Comparison of ENCODE assay signal across 8 mouse cellular contexts in the genomic region with DNA sequence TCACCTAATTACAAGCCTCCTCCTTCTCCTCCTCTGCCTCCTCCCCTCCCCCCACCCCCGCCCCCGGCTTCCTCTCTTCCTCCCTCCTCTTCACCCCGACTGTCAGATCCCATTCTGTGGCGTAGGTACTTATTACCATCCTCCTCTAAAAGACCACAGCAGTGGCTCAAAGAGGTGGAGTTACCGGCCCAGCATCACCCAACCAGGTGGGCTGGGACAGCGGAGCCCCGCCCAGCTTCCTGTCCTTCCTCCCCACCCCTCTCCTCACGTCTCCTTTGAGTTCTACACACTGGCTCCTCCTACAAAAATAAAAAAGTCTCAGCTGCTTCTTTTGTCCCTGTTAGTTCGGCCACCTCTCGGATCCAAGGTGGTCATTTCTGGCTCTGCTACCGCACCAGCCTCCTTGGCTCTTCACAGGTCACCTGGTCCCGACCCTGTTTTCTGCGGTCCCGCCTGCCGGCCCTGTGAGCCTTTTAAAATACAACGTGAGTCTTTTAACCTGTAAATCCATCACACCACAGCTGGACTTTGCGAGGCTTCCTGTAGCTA. TPM values are rescaled to one million over a fixed set of nuclear protein-coding genes. Genes with fewer than 3 reads are reported as not detected.
DNase-seq lines count a peak whose midpoint lies in the region; ATAC-seq and TF ChIP-seq lines count a peak whose summit lies in the region.

No protein-coding gene starts in this region.

- peak overlapping the region; percentile 48 for H3K4me2 ChIP-seq in hindbrain, embryonic 16.5 days (ENCODE audit: low read length)
- peak overlapping the region; percentile 51 for H3K4me2 ChIP-seq in liver, embryonic 13.5 days

- 7% methylated on average over 17 of the region's 17 CpGs for WGBS in hindbrain, embryonic 16.5 days
- 8% methylated on average over 17 of the region's 17 CpGs for WGBS in liver, embryonic 13.5 days (ENCODE audit: insufficient replicate concordance)

- ATAC-seq in hindbrain, embryonic 16.5 days: peak; percentile 60
- no peak; the same call in 1 of the 2 replicates for ATAC-seq in liver, embryonic 13.5 days (ENCODE audit: low read depth)
- no peak for ATAC-seq in erythroblast, adult 5-6 weeks (replicated peaks; ENCODE audit: low FRiP score, poor library complexity, severe bottlenecking)

- H3K27me3 ChIP-seq in ES-Bruce4 (ENCODE audit: control insufficient read depth, insufficient read depth, low read length, poor library complexity, severe bottlenecking): no peaks in the 10 kb centered on the region
- H3K27me3 ChIP-seq in hindbrain, embryonic 16.5 days (replicated peaks; ENCODE audit: control insufficient read depth, insufficient read depth, low read length): no peaks in the 10 kb centered on the region; the same call in 1 of the 2 replicates
- H3K27me3 ChIP-seq in liver, embryonic 13.5 days: peaks cover 86% of the 10 kb centered on the region
- H3K27me3 ChIP-seq in splenic B cell, adult 2 months (ENCODE audit: control insufficient read depth, insufficient read depth, low read length, poor library complexity, severe bottlenecking): no peaks in the 10 kb centered on the region; the same call in 1 of the 2 replicates

- no peaks in the 10 kb centered on the region for H3K9me3 ChIP-seq in ES-Bruce4 (replicated peaks; ENCODE audit: control insufficient read depth, insufficient read depth, low read length, poor library complexity, severe bottlenecking)
- no peaks in the 10 kb centered on the region for H3K9me3 ChIP-seq in hindbrain, embryonic 16.5 days (ENCODE audit: control insufficient read depth, low read length)
- H3K9me3 ChIP-seq in liver, embryonic 13.5 days (replicated peaks): no peaks in the 10 kb centered on the region

- H3K4me3 ChIP-seq in ES-Bruce4 (ENCODE audit: low read depth, low read length): peak overlapping the region; percentile 84
- peak overlapping the region; percentile 20 for H3K4me3 ChIP-seq in hindbrain, embryonic 16.5 days (ENCODE audit: low read length)
- peak overlapping the region; percentile 28 for H3K4me3 ChIP-seq in liver, embryonic 13.5 days (replicated peaks)

- no peak overlapping the region for H3K27ac ChIP-seq in ES-Bruce4 (ENCODE audit: insufficient read depth, low read length)
- H3K27ac ChIP-seq in hindbrain, embryonic 16.5 days (ENCODE audit: low read depth, low read length): no peak overlapping the region; the same call in 1 of the 2 replicates
- no peak overlapping the region for H3K27ac ChIP-seq in liver, embryonic 13.5 days

- no peaks in the 10 kb centered on the region for H3K4me1 ChIP-seq in ES-Bruce4 (ENCODE audit: control insufficient read depth, insufficient read depth, low read length)
- peaks cover 26% of the 10 kb centered on the region for H3K4me1 ChIP-seq in hindbrain, embryonic 16.5 days (ENCODE audit: control insufficient read depth, insufficient read depth, low read depth, low read length)
- H3K4me1 ChIP-seq in liver, embryonic 13.5 days (replicated peaks): peaks cover 23% of the 10 kb centered on the region

- TF ChIP-seq POLR2A in ES-Bruce4 (IDR thresholded peaks at IDR 0.05; ENCODE audit: insufficient read depth, low read length): no peak

- no peaks in the 10 kb centered on the region for H3K36me3 ChIP-seq in ES-Bruce4 (ENCODE audit: control insufficient read depth, insufficient read depth, low read length, poor library complexity, severe bottlenecking)
- no peaks in the 10 kb centered on the region for H3K36me3 ChIP-seq in hindbrain, embryonic 16.5 days (ENCODE audit: control insufficient read depth, insufficient read depth, low read length)
- no peaks in the 10 kb centered on the region for H3K36me3 ChIP-seq in liver, embryonic 13.5 days
- no peaks in the 10 kb centered on the region for H3K36me3 ChIP-seq in splenic B cell, adult 2 months (ENCODE audit: control insufficient read depth, insufficient read depth, low read length, poor library complexity, severe bottlenecking)

- TF ChIP-seq EP300 in ES-Bruce4 (IDR thresholded peaks at IDR 0.05; ENCODE audit: insufficient read depth, low read depth, low read length): no peak

- TF ChIP-seq CTCF in ES-Bruce4 (IDR thresholded peaks at IDR 0.05; ENCODE audit: low read depth, low read length): no peak

- peak; percentile 71 for DNase-seq in brain, adult 2 months (ENCODE audit: low read depth, low spot score)
- DNase-seq in liver, embryonic 13.5 days: no peak
- DNase-seq in splenic B cell, adult 2 months (ENCODE audit: low read depth, low spot score): peak; percentile 66
- no peak for DNase-seq in urinary bladder, postnatal 10 days (ENCODE audit: low spot score)
- DNase-seq in adrenal gland, postnatal 36 days: no peak

- peak overlapping the region; percentile 72 for H3K9ac ChIP-seq in ES-Bruce4 (ENCODE audit: low read depth, poor library complexity, severe bottlenecking)
- H3K9ac ChIP-seq in hindbrain, embryonic 16.5 days (ENCODE audit: low read depth, low read length): no peak overlapping the region; the same call in 1 of the 2 replicates
- no peak overlapping the region for H3K9ac ChIP-seq in liver, embryonic 13.5 days

RNA-seq across cellular contexts. Expression of a gene that starts 6.0 kb away (rescaled TPM):
- 2.7 and 3.3 TPM in 2 replicates for polyA plus RNA-seq in ES-Bruce4 (2011; ENCODE audit: insufficient read depth, insufficient read length, low read depth, missing spikeins)
- 10.7 and 11.6 TPM in 2 replicates for polyA plus RNA-seq in hindbrain, embryonic 16.5 days (2015; fragmentation: Nextera tagmentation; extraction: Ambion mirVana)
- polyA plus RNA-seq in liver, embryonic 13.5 days (2015; fragmentation: Nextera tagmentation; extraction: Ambion mirVana): 1.1 TPM in 2 replicates
- total RNA-seq in erythroblast, adult 5-6 weeks (2015; ENCODE audit: low replicate concordance): not detected in 2 replicates
- total RNA-seq in erythroblast, adult 5-6 weeks (2017; ENCODE audit: low replicate concordance): not detected in 2 replicates
- 1 to 10 TPM; 2.2 to 7.2 TPM for total RNA-seq in adrenal gland, postnatal 36 days (2021)

RNA-seq across cellular contexts. Expression of a gene that starts 9.0 kb away (rescaled TPM):
- polyA plus RNA-seq in ES-Bruce4 (2011; ENCODE audit: insufficient read depth, insufficient read length, low read depth, missing spikeins): 0.88 and 1.5 TPM in 2 replicates
- 168 and 199 TPM in 2 replicates for polyA plus RNA-seq in hindbrain, embryonic 16.5 days (2015; fragmentation: Nextera tagmentation; extraction: Ambion mirVana)
- polyA plus RNA-seq in liver, embryonic 13.5 days (2015; fragmentation: Nextera tagmentation; extraction: Ambion mirVana): 0.92 and 1.2 TPM in 2 replicates
- not detected in 2 replicates for total RNA-seq in erythroblast, adult 5-6 weeks (2015; ENCODE audit: low replicate concordance)
- total RNA-seq in erythroblast, adult 5-6 weeks (2017; ENCODE audit: low replicate concordance): not detected in 2 replicates
- total RNA-seq in adrenal gland, postnatal 36 days (2021): 1 to 10 TPM; 1.2 to 1.3 TPM

RNA-seq across cellular contexts. Expression of a gene that starts 25.5 kb away (rescaled TPM):
- polyA plus RNA-seq in ES-Bruce4 (2011; ENCODE audit: insufficient read depth, insufficient read length, low read depth, missing spikeins): 6.9 and 8.9 TPM in 2 replicates
- 0.16 and 0.20 TPM in 2 replicates for polyA plus RNA-seq in hindbrain, embryonic 16.5 days (2015; fragmentation: Nextera tagmentation; extraction: Ambion mirVana)
- 1.9 and 2.1 TPM in 2 replicates for polyA plus RNA-seq in liver, embryonic 13.5 days (2015; fragmentation: Nextera tagmentation; extraction: Ambion mirVana)
- not detected in 2 replicates for total RNA-seq in erythroblast, adult 5-6 weeks (2015; ENCODE audit: low replicate concordance)
- total RNA-seq in erythroblast, adult 5-6 weeks (2017; ENCODE audit: low replicate concordance): not detected in 2 replicates
- not detected for total RNA-seq in adrenal gland, postnatal 36 days (2021)

RNA-seq across cellular contexts. Expression of a gene that starts 58.7 kb away (rescaled TPM):
- polyA plus RNA-seq in ES-Bruce4 (2011; ENCODE audit: insufficient read depth, insufficient read length, low read depth, missing spikeins): 80.0 and 83.5 TPM in 2 replicates
- 19.1 and 21.6 TPM in 2 replicates for polyA plus RNA-seq in hindbrain, embryonic 16.5 days (2015; fragmentation: Nextera tagmentation; extraction: Ambion mirVana)
- polyA plus RNA-seq in liver, embryonic 13.5 days (2015; fragmentation: Nextera tagmentation; extraction: Ambion mirVana): 5.8 and 7.4 TPM in 2 replicates
- 12.7 and 13.6 TPM in 2 replicates for total RNA-seq in erythroblast, adult 5-6 weeks (2015; ENCODE audit: low replicate concordance)
- 7.5 and 8.7 TPM in 2 replicates for total RNA-seq in erythroblast, adult 5-6 weeks (2017; ENCODE audit: low replicate concordance)
- total RNA-seq in adrenal gland, postnatal 36 days (2021): 10 to 100 TPM; 23.1 to 23.6 TPM

RNA-seq across cellular contexts. Expression of a gene that starts 58.7 kb away (rescaled TPM):
- 90.6 and 99.8 TPM in 2 replicates for polyA plus RNA-seq in ES-Bruce4 (2011; ENCODE audit: insufficient read depth, insufficient read length, low read depth, missing spikeins)
- polyA plus RNA-seq in hindbrain, embryonic 16.5 days (2015; fragmentation: Nextera tagmentation; extraction: Ambion mirVana): 108 and 112 TPM in 2 replicates
- polyA plus RNA-seq in liver, embryonic 13.5 days (2015; fragmentation: Nextera tagmentation; extraction: Ambion mirVana): 69.9 and 78.8 TPM in 2 replicates
- total RNA-seq in erythroblast, adult 5-6 weeks (2015; ENCODE audit: low replicate concordance): 4.2 and 11.3 TPM in 2 replicates
- total RNA-seq in erythroblast, adult 5-6 weeks (2017; ENCODE audit: low replicate concordance): 10.7 and 34.0 TPM in 2 replicates
- 100 to 1,000 TPM in 1 of 2 experiments, 10 to 100 TPM in 1; 95.2 to 102 TPM for total RNA-seq in adrenal gland, postnatal 36 days (2021)

Comparison
In these comparisons a context has a peak if more than half of its experiments do, and no peak if none do; other contexts are left out.
1. H3K4me3 ChIP-seq: peak in every context shown above with its lines; median percentile 84 in ES-Bruce4; 28 in liver, embryonic 13.5 days; 20 in hindbrain, embryonic 16.5 days.
2. DNase-seq: peak in brain, adult 2 months (single experiment) and splenic B cell, adult 2 months (single experiment); none in liver, embryonic 13.5 days (single experiment), urinary bladder, postnatal 10 days (single experiment) and adrenal gland, postnatal 36 days (0 of 2).
3. RNA of a gene that starts 9.0 kb away (polyA plus RNA-seq): 168 to 199 TPM in hindbrain, embryonic 16.5 days; 0.88 to 1.5 TPM in ES-Bruce4 and 0.92 to 1.2 TPM in liver, embryonic 13.5 days; every median in the first group is over 10 times any median in the second.